Mouse (Mus musculus) kidney, adult 2 months (tissue): Measurements from ENCODE around the gene Limk2. TPM values are rescaled to one million over a fixed set of nuclear protein-coding genes. Genes with fewer than 3 reads are reported as not detected.

Experiments used
- DNase-seq: peaks from one replicate; pipeline ENCODE4 v3.0.0; 2021
- H3K27ac ChIP-seq: fragments of 200-500 bp; 2 replicates; pipeline ENCODE4 v1.5.1; 2012; ENCODE audit warnings: low read depth, low read length, control low read depth, inconsistent platforms; ENCODE audit not compliant: insufficient read depth
- H3K27me3 ChIP-seq: fragments of 200-500 bp; replicated peaks from 2 replicates; pipeline ENCODE4 v1.6.1; 2012; ENCODE audit warnings: mild to moderate bottlenecking, moderate library complexity, low read length, inconsistent platforms; ENCODE audit not compliant: control insufficient read depth, insufficient read depth
- H3K36me3 ChIP-seq: fragments of 200-500 bp; 2 replicates; pipeline ENCODE4 v1.6.1; 2012; ENCODE audit warnings: mild to moderate bottlenecking, moderate library complexity, low read length, inconsistent platforms; ENCODE audit not compliant: control insufficient read depth, insufficient read depth
- H3K4me1 ChIP-seq: fragments of 200-500 bp; 2 replicates; pipeline ENCODE4 v1.6.1; 2011; ENCODE audit warnings: low read length; ENCODE audit not compliant: control insufficient read depth, insufficient read depth
- H3K4me3 ChIP-seq: fragments of 200-500 bp; 2 replicates; pipeline ENCODE4 v1.5.1; 2011; ENCODE audit warnings: mild to moderate bottlenecking, low read depth, low read length, control low read depth; ENCODE audit not compliant: insufficient read depth
- CTCF ChIP-seq: fragments of 200-500 bp; conservative IDR thresholded peaks from 2 replicates; pipeline ENCODE4 v1.5.1; 2011; ENCODE audit warnings: low read depth, mild to moderate bottlenecking, control low read depth, low read length, moderate library complexity, mixed read lengths; ENCODE audit not compliant: insufficient read depth, insufficient read length
- POLR2A ChIP-seq: fragments of 200-500 bp; IDR thresholded peaks from one replicate; pipeline ENCODE4 v1.6.1; 2011; ENCODE audit warnings: low read depth, low read length, control low read depth
- WGBS: fragments of 180-500 bp; shearing (Covaris S2); methylation state at CpG from one replicate; pipeline ENCODE4 v1.1.7; 2018; 5-methylcytosine and 5-hydroxymethylcytosine counted together
- polyA plus RNA-seq: library from polyadenylated mRNA; depleted of rRNA; stranded (reverse); fragments of >200 nt; gene quantifications from 2 replicates; pipeline ENCODE4 v1.2.3, GENCODE M21; 2012

Limk2 gene
- polyA plus RNA-seq, 1 experiment, result 48.7 TPM

GRCm38 (mm10) chr11:3431976-3432603 is 23.1 kb upstream of the Limk2 start:
- no peak for DNase-seq
- Histone ChIP-seq H3K4me3 (no peak overlapping the region), H3K36me3 (no peaks in the 10 kb centered on the region; the same call in 1 of the 2 replicates), H3K27me3 (no peaks in the 10 kb centered on the region), H3K27ac (no peak overlapping the region), H3K4me1 (peaks cover 3% of the 10 kb centered on the region; the same call in 1 of the 2 replicates)
- TF ChIP-seq CTCF (no peak), POLR2A (no peak)
- WGBS, result 78% methylated on average over 6 of the region's 6 CpGs

GRCm38 (mm10) chr11:3431515-3431914 is 22.5 kb upstream of the Limk2 start:
- no peak for DNase-seq
- 93% methylated on average over 3 of the region's 3 CpGs for WGBS
- TF ChIP-seq POLR2A (no peak), CTCF (no peak)
- Histone ChIP-seq H3K36me3 (no peaks in the 10 kb centered on the region; the same call in 1 of the 2 replicates), H3K27ac (no peak overlapping the region), H3K27me3 (no peaks in the 10 kb centered on the region), H3K4me1 (peaks cover 3% of the 10 kb centered on the region; the same call in 1 of the 2 replicates), H3K4me3 (no peak overlapping the region)

GRCm38 (mm10) chr11:3428632-3429031 is 19.6 kb upstream of the Limk2 start:
- Histone ChIP-seq H3K27ac (peak overlapping the region; percentile 54), H3K4me3 (no peak overlapping the region), H3K4me1 (peaks cover 3% of the 10 kb centered on the region; the same call in 1 of the 2 replicates), H3K27me3 (no peaks in the 10 kb centered on the region), H3K36me3 (peaks cover 8% of the 10 kb centered on the region)
- 83% methylated on average over 7 of the region's 7 CpGs for WGBS
- DNase-seq, result no peak
- TF ChIP-seq CTCF (no peak), POLR2A (no peak)

GRCm38 (mm10) chr11:3427697-3428230 is 18.8 kb upstream of the Limk2 start:
- TF ChIP-seq POLR2A (no peak), CTCF (no peak)
- H3K27ac ChIP-seq, result peak overlapping the region; percentile 56; the same call in 1 of the 2 replicates
- DNase-seq, result peak; percentile 59
- no peak overlapping the region for H3K4me3 ChIP-seq
- H3K36me3 ChIP-seq, result peaks cover 9% of the 10 kb centered on the region
- no peaks in the 10 kb centered on the region for H3K27me3 ChIP-seq
- peaks cover 3% of the 10 kb centered on the region; the same call in 1 of the 2 replicates for H3K4me1 ChIP-seq
- WGBS, result 43% methylated on average over 3 of the region's 3 CpGs

- peaks cover 9% of the 10 kb centered on the region for H3K36me3 ChIP-seq
- no peak overlapping the region for H3K27ac ChIP-seq
- no peak overlapping the region for H3K4me3 ChIP-seq
- DNase-seq, result no peak
- H3K4me1 ChIP-seq, result no peaks in the 10 kb centered on the region
- TF ChIP-seq POLR2A (no peak), CTCF (no peak)
- WGBS, result 70% methylated on average over 4 of the region's 4 CpGs
- no peaks in the 10 kb centered on the region for H3K27me3 ChIP-seq
Observed at GRCm38 (mm10) chr11:3422242-3422641, 13.3 kb upstream of the Limk2 start.

- DNase-seq, result peak; percentile 71
- Histone ChIP-seq H3K27ac (peak overlapping the region; percentile 84), H3K27me3 (no peaks in the 10 kb centered on the region), H3K36me3 (peaks cover 3% of the 10 kb centered on the region; the same call in 1 of the 2 replicates), H3K4me3 (no peak overlapping the region), H3K4me1 (no peaks in the 10 kb centered on the region)
- 27% methylated on average over 4 of the region's 4 CpGs for WGBS
- no peak for TF ChIP-seq POLR2A
- no peak for TF ChIP-seq CTCF
Observed at GRCm38 (mm10) chr11:3418741-3419140, 9.8 kb upstream of the Limk2 start.

GRCm38 (mm10) chr11:3417795-3418194 is 8.8 kb upstream of the Limk2 start:
- no peaks in the 10 kb centered on the region for H3K27me3 ChIP-seq
- H3K4me1 ChIP-seq, result no peaks in the 10 kb centered on the region
- H3K36me3 ChIP-seq, result peaks cover 1% of the 10 kb centered on the region; the same call in 1 of the 2 replicates
- 60% methylated on average over 6 of the region's 6 CpGs for WGBS
- H3K27ac ChIP-seq, result no peak overlapping the region
- H3K4me3 ChIP-seq, result no peak overlapping the region
- TF ChIP-seq CTCF, result no peak
- TF ChIP-seq POLR2A, result no peak
- DNase-seq, result peak; percentile 46
